Mouse (Mus musculus) liver, embryonic 13.5 days (tissue): ENCODE results near the gene Gfra1. TPM values are rescaled to one million over a fixed set of nuclear protein-coding genes. Genes with fewer than 3 reads are reported as not detected.

Source experiments
- ATAC-seq: fragments of 200-750 bp; cut with Nextera tagmentation; 2 replicates; pipeline ENCODE4 v1.8.0; 2017; ENCODE audit warnings: low read depth, mild to moderate bottlenecking, moderate number of reproducible peaks, moderate library complexity
- DNase-seq: peaks from one replicate; pipeline ENCODE4 v3.0.0; 2022
- H3K27ac ChIP-seq: fragments of 300-500 bp; sonication (generic); 2 replicates; pipeline ENCODE4 v1.5.1; 2015; ENCODE audit warnings: moderate library complexity, mild to moderate bottlenecking, inconsistent platforms
- H3K27me3 ChIP-seq: fragments of 300-500 bp; sonication (generic); 2 replicates; pipeline ENCODE4 v1.6.1; 2015; ENCODE audit warnings: mild to moderate bottlenecking, inconsistent platforms
- H3K36me3 ChIP-seq: fragments of 300-500 bp; sonication (generic); 2 replicates; pipeline ENCODE4 v1.6.1; 2015; ENCODE audit warnings: mild to moderate bottlenecking, inconsistent platforms
- H3K4me1 ChIP-seq: fragments of 300-500 bp; sonication (generic); replicated peaks from 2 replicates; pipeline ENCODE4 v1.6.1; 2015; ENCODE audit warnings: inconsistent platforms
- H3K4me2 ChIP-seq: fragments of 300-500 bp; sonication (generic); 2 replicates; pipeline ENCODE4 v1.6.1; 2015; ENCODE audit warnings: inconsistent platforms, mild to moderate bottlenecking, moderate library complexity
- H3K4me3 ChIP-seq: fragments of 300-500 bp; sonication (generic); replicated peaks from 2 replicates; pipeline ENCODE4 v1.5.1; 2015; ENCODE audit warnings: mild to moderate bottlenecking, inconsistent platforms
- H3K9ac ChIP-seq: fragments of 300-500 bp; sonication (generic); 2 replicates; pipeline ENCODE4 v1.6.1; 2015; ENCODE audit warnings: mild to moderate bottlenecking, inconsistent platforms
- H3K9me3 ChIP-seq: fragments of 300-500 bp; sonication (generic); replicated peaks from 2 replicates; pipeline ENCODE4 v1.6.1; 2016; ENCODE audit warnings: inconsistent platforms
- WGBS: fragments of 180-500 bp; shearing (Covaris S2); methylation state at CpG from one replicate; pipeline ENCODE4 v1.1.7; 2015; ENCODE audit not compliant: insufficient replicate concordance; 5-methylcytosine and 5-hydroxymethylcytosine counted together
- polyA plus RNA-seq: library from polyadenylated mRNA; unstranded; fragments of >200 nt; fragmentation: Nextera tagmentation; extraction: Ambion mirVana; gene quantifications from 2 replicates; pipeline ENCODE4 v1.2.1, GENCODE M21; 2015

Gfra1 gene
- polyA plus RNA-seq, 1 experiment from 2014 or later: 5.8 TPM

DNA sequence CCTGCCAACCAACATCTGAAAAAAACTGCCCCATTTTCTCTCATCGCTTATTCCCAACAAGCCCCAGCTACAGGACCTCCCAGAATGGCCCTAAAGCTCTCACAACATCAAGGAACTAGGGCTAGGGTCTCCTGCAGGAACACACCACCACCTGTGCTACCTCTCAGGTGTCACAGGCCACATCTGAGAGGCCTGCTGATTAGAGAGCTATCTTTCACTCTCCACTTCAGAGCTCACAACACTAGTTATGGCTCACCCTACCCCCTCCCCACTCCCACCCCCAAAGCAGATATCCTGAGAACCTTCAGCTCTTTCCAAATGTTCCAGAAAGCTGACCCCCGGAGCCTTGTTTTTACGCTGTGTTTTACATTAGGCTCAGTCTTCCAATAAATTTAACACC lies 36.4 kb downstream of the Gfra1 start:
- WGBS: 80% methylated on average over 3 of the region's 3 CpGs
- no peak for DNase-seq
- Histone ChIP-seq H3K9ac (no peak overlapping the region), H3K27me3 (no peaks in the 10 kb centered on the region), H3K9me3 (no peaks in the 10 kb centered on the region), H3K4me1 (no peaks in the 10 kb centered on the region), H3K4me2 (no peak overlapping the region), H3K36me3 (no peaks in the 10 kb centered on the region; the same call in 1 of the 2 replicates), H3K27ac (no peak overlapping the region), H3K4me3 (no peak overlapping the region)
- no peak for ATAC-seq

GRCm38 (mm10) chr19:58415173-58415572 lies 40.5 kb downstream of the Gfra1 start:
- Histone ChIP-seq H3K27me3 (no peaks in the 10 kb centered on the region), H3K9me3 (no peaks in the 10 kb centered on the region), H3K4me2 (no peak overlapping the region), H3K4me1 (peaks cover 2% of the 10 kb centered on the region; the same call in 1 of the 2 replicates), H3K9ac (no peak overlapping the region), H3K4me3 (no peak overlapping the region), H3K27ac (no peak overlapping the region), H3K36me3 (no peaks in the 10 kb centered on the region; the same call in 1 of the 2 replicates)
- ATAC-seq (no peak), DNase-seq (no peak)
- WGBS: 56% methylated on average over 4 of the region's 4 CpGs

DNA sequence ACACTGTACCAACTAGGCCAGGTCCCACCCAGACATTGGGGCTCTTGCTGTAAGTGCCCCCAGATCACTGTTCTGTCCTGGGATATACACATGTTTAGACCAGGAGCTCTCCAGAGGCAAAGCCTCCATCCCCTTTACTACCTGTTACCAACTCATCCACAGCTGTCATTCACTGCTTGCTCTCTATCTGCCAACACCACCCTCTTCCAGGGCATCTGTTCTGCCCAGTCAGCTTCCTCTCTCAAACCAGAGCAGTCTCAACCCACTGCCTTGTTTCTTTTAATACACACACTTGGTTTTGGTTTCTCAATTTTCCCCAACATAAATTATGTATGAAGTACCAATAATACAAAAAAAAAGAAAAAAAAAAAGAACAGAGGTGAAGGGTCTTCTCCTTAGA lies 41.0 kb downstream of the Gfra1 start:
- H3K9me3 ChIP-seq: no peaks in the 10 kb centered on the region
- H3K4me2 ChIP-seq: no peak overlapping the region
- no peak overlapping the region for H3K4me3 ChIP-seq
- no peak for ATAC-seq
- no peaks in the 10 kb centered on the region; the same call in 1 of the 2 replicates for H3K36me3 ChIP-seq
- no peak overlapping the region for H3K9ac ChIP-seq
- no peak overlapping the region for H3K27ac ChIP-seq
- DNase-seq: no peak
- no peaks in the 10 kb centered on the region for H3K27me3 ChIP-seq
- peaks cover 2% of the 10 kb centered on the region; the same call in 1 of the 2 replicates for H3K4me1 ChIP-seq

DNA sequence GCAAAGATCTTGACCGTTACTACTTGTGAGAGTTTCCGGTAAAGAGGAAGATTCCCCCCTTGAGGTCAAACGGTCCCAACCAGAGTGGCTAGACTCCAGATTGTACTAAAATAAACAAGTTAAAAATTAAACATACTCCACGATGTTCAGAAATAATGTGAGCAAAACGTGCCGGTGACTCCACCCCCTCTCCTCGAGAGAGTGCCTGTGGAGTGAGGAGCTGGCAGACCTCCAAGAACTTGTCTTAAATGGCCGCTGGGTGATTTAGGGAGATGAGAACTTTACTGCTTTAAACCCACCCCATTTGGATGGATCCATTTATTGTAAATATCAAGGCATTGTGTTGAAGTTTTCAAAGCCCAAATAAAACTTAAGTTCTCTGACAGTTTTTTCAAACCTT lies 42.4 kb downstream of the Gfra1 start:
- Histone ChIP-seq H3K9ac (no peak overlapping the region), H3K4me3 (no peak overlapping the region), H3K9me3 (no peaks in the 10 kb centered on the region), H3K4me2 (no peak overlapping the region), H3K36me3 (no peaks in the 10 kb centered on the region; the same call in 1 of the 2 replicates), H3K27me3 (no peaks in the 10 kb centered on the region), H3K27ac (no peak overlapping the region), H3K4me1 (peaks cover 2% of the 10 kb centered on the region; the same call in 1 of the 2 replicates)
- ATAC-seq (no peak), DNase-seq (no peak)
- WGBS: 38% methylated on average over 8 of the region's 8 CpGs

- no peak for ATAC-seq
- no peak for DNase-seq
- H3K4me1 ChIP-seq: peaks cover 2% of the 10 kb centered on the region; the same call in 1 of the 2 replicates
- H3K4me2 ChIP-seq: no peak overlapping the region
- H3K9ac ChIP-seq: no peak overlapping the region
- H3K36me3 ChIP-seq: no peaks in the 10 kb centered on the region; the same call in 1 of the 2 replicates
- no peak overlapping the region for H3K27ac ChIP-seq
- 34% methylated on average over 2 of the region's 3 CpGs for WGBS
- H3K27me3 ChIP-seq: no peaks in the 10 kb centered on the region
- H3K4me3 ChIP-seq: no peak overlapping the region
- H3K9me3 ChIP-seq: no peaks in the 10 kb centered on the region
These were observed 42.9 kb downstream of the Gfra1 start for GRCm38 (mm10) chr19:58412811-58413210.

DNA sequence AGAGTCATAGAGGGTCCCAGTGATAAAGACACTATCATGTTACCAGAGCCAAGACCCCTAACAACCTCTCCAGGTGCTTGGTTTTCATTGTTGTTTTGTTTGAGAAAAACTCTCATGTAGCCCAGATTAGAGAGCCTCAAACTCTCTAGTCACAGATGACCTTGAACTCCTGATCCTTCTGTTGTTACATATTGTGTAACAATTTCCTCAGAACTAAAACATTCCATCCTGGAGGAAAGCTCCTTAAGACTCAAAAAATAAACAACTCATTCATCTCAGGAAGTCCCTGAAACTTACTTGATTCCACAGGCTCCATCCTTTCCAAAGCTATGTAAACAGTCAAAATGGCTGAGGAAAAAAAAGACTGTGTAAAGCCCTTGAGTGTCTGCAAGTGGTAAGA lies 49.0 kb downstream of the Gfra1 start:
- no peak overlapping the region for H3K9ac ChIP-seq
- H3K9me3 ChIP-seq: no peaks in the 10 kb centered on the region
- no peak for DNase-seq
- no peaks in the 10 kb centered on the region for H3K4me1 ChIP-seq
- H3K4me2 ChIP-seq: no peak overlapping the region
- no peak overlapping the region for H3K27ac ChIP-seq
- no peaks in the 10 kb centered on the region for H3K36me3 ChIP-seq
- H3K4me3 ChIP-seq: no peak overlapping the region
- no peak for ATAC-seq
- no peaks in the 10 kb centered on the region for H3K27me3 ChIP-seq

DNA sequence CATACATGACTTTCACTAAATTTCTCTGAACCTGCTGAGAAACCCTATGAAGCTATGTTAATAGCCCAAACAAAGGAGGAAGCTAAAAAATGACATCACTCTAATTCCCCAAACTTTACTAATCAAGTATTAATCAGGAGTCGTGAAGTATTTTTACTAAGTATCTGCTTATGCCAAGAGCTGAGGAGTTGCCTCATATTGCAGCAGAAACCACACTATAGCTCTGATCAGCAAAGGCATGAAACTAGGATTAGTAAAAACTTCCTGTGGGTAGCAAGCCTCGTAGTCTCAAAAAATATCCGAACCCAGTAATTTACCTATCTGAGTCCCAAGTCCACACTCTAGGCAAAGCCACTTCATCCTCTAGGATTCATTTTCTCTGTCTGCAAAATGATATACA lies 55.5 kb downstream of the Gfra1 start:
- Histone ChIP-seq H3K4me1 (peaks cover 2% of the 10 kb centered on the region; the same call in 1 of the 2 replicates), H3K9ac (no peak overlapping the region), H3K4me3 (no peak overlapping the region), H3K36me3 (no peaks in the 10 kb centered on the region), H3K27ac (no peak overlapping the region), H3K27me3 (no peaks in the 10 kb centered on the region), H3K9me3 (no peaks in the 10 kb centered on the region), H3K4me2 (no peak overlapping the region)
- 67% methylated on average over 3 of the region's 3 CpGs for WGBS
- DNase-seq: no peak
- ATAC-seq: no peak

DNA sequence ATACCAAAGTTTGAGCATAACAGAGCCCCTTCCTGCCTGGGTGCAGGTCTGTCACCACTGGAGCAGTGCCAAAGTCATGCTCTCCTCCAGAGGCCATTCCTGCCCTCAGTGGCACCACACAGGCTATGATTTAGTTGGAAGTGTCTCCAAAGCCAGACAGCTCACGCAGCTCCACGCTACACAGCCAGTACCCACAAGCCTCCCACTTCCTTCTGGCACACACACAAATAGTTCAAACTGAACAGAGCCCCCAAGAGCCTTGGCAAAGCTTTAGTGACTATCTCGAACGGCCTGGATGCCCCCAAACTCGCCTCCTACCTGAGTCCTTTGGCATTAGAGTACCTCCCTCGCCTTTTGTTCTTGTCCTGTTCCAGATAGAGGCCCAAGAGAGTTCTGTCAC lies 56.5 kb downstream of the Gfra1 start:
- DNase-seq (no peak), ATAC-seq (no peak)
- WGBS: 46% methylated on average over 6 of the region's 6 CpGs

DNA sequence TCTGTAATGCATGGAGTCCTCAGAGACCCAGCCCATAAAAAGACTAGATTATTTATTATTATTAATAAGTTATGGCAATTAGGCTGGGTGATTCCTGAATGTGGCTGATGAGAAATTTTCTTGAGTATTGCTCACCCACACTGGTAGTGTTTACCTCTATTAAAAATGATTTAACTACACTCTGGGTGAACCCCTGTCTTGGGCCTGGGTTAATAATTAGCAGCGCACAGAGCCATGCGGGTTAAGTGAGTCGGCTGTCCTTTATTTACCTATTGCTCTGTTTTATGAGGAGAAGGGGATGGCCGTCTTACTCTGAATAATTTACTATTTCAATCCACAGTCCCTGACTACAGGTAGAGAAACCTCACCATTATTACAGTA lies 59.1 kb downstream of the Gfra1 start:
- no peaks in the 10 kb centered on the region for H3K36me3 ChIP-seq
- H3K4me2 ChIP-seq: peak overlapping the region; percentile 32
- peak; percentile 44; the same call in 1 of the 2 replicates for ATAC-seq
- H3K4me3 ChIP-seq: no peak overlapping the region
- H3K27ac ChIP-seq: peak overlapping the region; percentile 85; the same call in 1 of the 2 replicates
- H3K27me3 ChIP-seq: no peaks in the 10 kb centered on the region
- no peak overlapping the region for H3K9ac ChIP-seq
- DNase-seq: no peak
- no peaks in the 10 kb centered on the region for H3K9me3 ChIP-seq
- 69% methylated on average over 4 of the region's 4 CpGs for WGBS
- H3K4me1 ChIP-seq: peaks cover 2% of the 10 kb centered on the region; the same call in 1 of the 2 replicates

More for the DNA sequence above, 56.5 kb downstream of the Gfra1 start:
- no peaks in the 10 kb centered on the region for H3K9me3 ChIP-seq
- no peaks in the 10 kb centered on the region for H3K36me3 ChIP-seq
- peaks cover 2% of the 10 kb centered on the region; the same call in 1 of the 2 replicates for H3K4me1 ChIP-seq
- H3K27ac ChIP-seq: no peak overlapping the region
- no peak overlapping the region for H3K4me2 ChIP-seq
- no peaks in the 10 kb centered on the region for H3K27me3 ChIP-seq
- no peak overlapping the region for H3K9ac ChIP-seq
- H3K4me3 ChIP-seq: no peak overlapping the region

DNA sequence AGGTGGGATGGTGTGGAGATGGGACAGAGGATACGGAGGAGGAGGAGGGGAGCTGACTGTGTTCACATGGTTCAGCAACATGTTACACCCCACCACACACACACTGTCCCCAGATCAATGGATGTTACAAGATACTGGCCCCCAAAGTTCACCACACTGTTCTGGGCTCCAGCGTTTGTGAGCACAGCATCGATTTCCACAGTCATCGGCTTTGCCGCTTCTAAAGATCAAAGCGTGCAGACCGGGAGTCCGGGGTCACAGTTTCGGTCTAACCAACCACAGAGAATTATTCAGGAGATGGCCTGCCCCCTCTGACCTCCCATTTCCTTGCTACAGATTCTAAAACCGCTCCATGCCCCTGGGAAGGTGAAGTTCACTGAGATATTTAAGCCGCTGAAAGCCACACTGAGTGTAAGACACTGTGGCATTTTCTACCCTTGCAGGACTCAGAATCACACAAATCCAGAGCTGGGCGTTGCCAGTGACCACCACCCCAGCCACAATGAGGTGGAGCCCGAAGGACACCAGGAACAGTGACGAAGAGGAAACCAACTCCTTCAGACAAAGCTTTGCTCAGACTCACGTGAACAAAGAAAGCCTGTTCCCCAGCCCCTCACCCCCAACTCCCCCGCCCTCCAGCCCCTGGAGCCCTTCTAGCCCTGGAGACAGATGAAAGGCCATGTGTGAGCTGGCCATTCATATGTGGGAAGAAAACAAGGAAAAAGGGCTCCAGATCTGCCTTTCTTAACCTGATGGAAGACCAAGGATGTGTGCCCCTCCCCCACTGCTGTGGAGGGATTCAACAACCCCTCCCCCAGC lies 59.7 kb downstream of the Gfra1 start:
- peak overlapping the region; percentile 32 for H3K4me2 ChIP-seq
- no peaks in the 10 kb centered on the region for H3K27me3 ChIP-seq
- DNase-seq: no peak
- H3K27ac ChIP-seq: peak overlapping the region; percentile 85
- H3K36me3 ChIP-seq: no peaks in the 10 kb centered on the region
- H3K9me3 ChIP-seq: no peaks in the 10 kb centered on the region
- ATAC-seq: peak; percentile 75
- H3K4me3 ChIP-seq: no peak overlapping the region
- WGBS: 56% methylated on average over 16 of the region's 16 CpGs
- H3K9ac ChIP-seq: no peak overlapping the region
- H3K4me1 ChIP-seq: peaks cover 2% of the 10 kb centered on the region; the same call in 1 of the 2 replicates

GRCm38 (mm10) chr19:58393121-58393520 lies 62.6 kb downstream of the Gfra1 start:
- ATAC-seq (no peak), DNase-seq (no peak)
- Histone ChIP-seq H3K27ac (no peak overlapping the region), H3K9me3 (no peaks in the 10 kb centered on the region), H3K4me2 (no peak overlapping the region), H3K4me3 (no peak overlapping the region), H3K9ac (no peak overlapping the region), H3K4me1 (peaks cover 2% of the 10 kb centered on the region; the same call in 1 of the 2 replicates), H3K27me3 (no peaks in the 10 kb centered on the region), H3K36me3 (no peaks in the 10 kb centered on the region)
- 59% methylated on average over 7 of the region's 7 CpGs for WGBS

DNA sequence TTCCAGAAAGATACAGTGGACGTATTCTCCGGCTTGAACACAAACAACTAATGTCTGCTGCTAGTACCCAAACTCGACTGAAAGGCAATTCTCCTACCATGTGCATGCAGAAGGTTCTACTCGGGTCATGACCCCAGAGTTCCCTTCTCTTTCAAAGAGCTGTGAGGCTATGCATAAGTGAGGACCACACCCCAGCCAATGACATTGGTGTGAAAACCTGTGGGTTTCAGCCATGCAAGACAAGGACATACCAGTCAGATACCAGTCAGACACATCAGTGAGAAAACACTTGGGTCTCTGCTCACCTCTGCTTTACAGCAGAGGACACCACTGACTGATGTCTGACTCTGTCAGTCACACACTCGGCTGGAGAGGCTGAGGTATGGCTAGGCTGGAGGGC lies 63.9 kb downstream of the Gfra1 start:
- Histone ChIP-seq H3K9me3 (no peaks in the 10 kb centered on the region), H3K27ac (no peak overlapping the region), H3K4me2 (no peak overlapping the region), H3K4me1 (peaks cover 2% of the 10 kb centered on the region; the same call in 1 of the 2 replicates), H3K4me3 (no peak overlapping the region), H3K9ac (no peak overlapping the region), H3K27me3 (no peaks in the 10 kb centered on the region), H3K36me3 (no peaks in the 10 kb centered on the region)
- 53% methylated on average over 5 of the region's 5 CpGs for WGBS
- DNase-seq (no peak), ATAC-seq (no peak)
